Mouse (Mus musculus) gastrocnemius, postnatal 36 days (tissue): ENCODE measurements around the gene Gramd2. TPM values are rescaled to one million over a fixed set of nuclear protein-coding genes. Genes with fewer than 3 reads are reported as not detected.
"Not testable (repeated sequence)": the region's sequence is repeated elsewhere in the genome, so short reads cannot be mapped to it uniquely, and the experiment has no call there.

Experiments used
- DNase-seq, 2 experiments: peaks; one replicate each; pipeline ENCODE4 v3.0.0; 2022
- intact Hi-C: fragments of 180-260 bp; cut with DNase I; formaldehyde crosslinking; loops from one replicate; pipeline ENCODE4 v1.15.1; 2025
- total RNA-seq, 2 experiments: library from RNA; stranded (reverse); gene quantifications; 2 replicates each; pipeline ENCODE4 v1.2.3; 2021

The Gramd2 gene
- total RNA-seq, 2 experiments from 2014 or later, result 0.25 TPM; not detected in 1

- DNase-seq, intact Hi-C loops: not testable (repeated sequence)
These were observed 77.1 kb downstream of the Gramd2 start for GRCm38 (mm10) chr9:59757016-59757415.

- intact Hi-C loops, result loop anchor here (5.0 kb wide), 1 partner anchor 38 kb away; no protein-coding TSS in a partner anchor
- no peak for DNase-seq
These were observed 80.6 kb downstream of the Gramd2 start for GRCm38 (mm10) chr9:59760515-59760914.

GRCm38 (mm10) chr9:59766966-59767461 is 87.1 kb downstream of the Gramd2 start:
- intact Hi-C loops, DNase-seq: not testable (repeated sequence)

Other genes starting within 250 kb of the Gramd2 start
- 10 to 100 TPM; 87.9 to 90.4 TPM for gene Arih1, start 193.5 kb upstream of the Gramd2 start, total RNA-seq
- gene Hexa, start 140.6 kb upstream of the Gramd2 start, total RNA-seq, result 10 to 100 TPM; 22.6 to 23.6 TPM
- under 1 TPM; 0.22 to 0.46 TPM for gene Tmem202, start 140.3 kb upstream of the Gramd2 start, total RNA-seq
- not detected for gene Celf6, start 102.2 kb upstream of the Gramd2 start, total RNA-seq
- 10 to 100 TPM; 17.3 to 21.9 TPM for gene Parp6, start 62.9 kb upstream of the Gramd2 start, total RNA-seq
- gene Pkm, start 23.8 kb upstream of the Gramd2 start, total RNA-seq, result 1,000 to 10,000 TPM; 2,923 to 3,646 TPM
- 1 to 10 TPM; 8.1 to 9.8 TPM for gene Senp8, start 70.6 kb downstream of the Gramd2 start, total RNA-seq
- 1 to 10 TPM; 7.4 to 8.3 TPM for gene Myo9a, start 70.8 kb downstream of the Gramd2 start, total RNA-seq